Mouse (Mus musculus): Measurements from ENCODE around the gene Rbm20. TPM values are rescaled to one million over a fixed set of nuclear protein-coding genes. Genes with fewer than 3 reads are reported as not detected.

Gene Rbm20
- polyA plus RNA-seq, 1 experiment from 2014 or later: 2.5 TPM

- DNase-seq (ENCODE audit: low spot score) (no peak), ATAC-seq (ENCODE audit: low FRiP score, low TSS enrichment) (no peak)
- Histone ChIP-seq H3K4me3 (ENCODE audit: low read depth, low read length) (no peak overlapping the region), H3K27ac (replicated peaks) (no peak overlapping the region), H3K27me3 (ENCODE audit: control insufficient read depth, insufficient read depth, low read length) (no peaks in the 10 kb centered on the region), H3K36me3 (ENCODE audit: control insufficient read depth, insufficient read depth, low read length) (no peaks in the 10 kb centered on the region), H3K9ac (ENCODE audit: low read length) (no peak overlapping the region), H3K9me3 (ENCODE audit: control insufficient read depth, low read length) (no peaks in the 10 kb centered on the region), H3K4me1 (replicated peaks; ENCODE audit: control insufficient read depth, insufficient read depth) (no peaks in the 10 kb centered on the region), H3K4me2 (replicated peaks; ENCODE audit: low read depth) (no peak overlapping the region)
- TF ChIP-seq EP300 (optimal IDR thresholded peaks at IDR 0.05): no peak
- no peak for TF ChIP-seq CTCF (IDR thresholded peaks at IDR 0.05; ENCODE audit: low read depth)
- 58% methylated on average over 4 of the region's 4 CpGs for WGBS
These were observed 117.9 kb downstream of the Rbm20 start for GRCm38 (mm10) chr19:53794996-53795395.

- Histone ChIP-seq H3K9me3 (ENCODE audit: control insufficient read depth, low read length) (no peaks in the 10 kb centered on the region), H3K36me3 (ENCODE audit: control insufficient read depth, insufficient read depth, low read length) (no peaks in the 10 kb centered on the region), H3K27ac (replicated peaks) (no peak overlapping the region), H3K9ac (ENCODE audit: low read length) (no peak overlapping the region), H3K4me2 (replicated peaks; ENCODE audit: low read depth) (no peak overlapping the region), H3K4me1 (replicated peaks; ENCODE audit: control insufficient read depth, insufficient read depth) (no peaks in the 10 kb centered on the region), H3K4me3 (ENCODE audit: low read depth, low read length) (no peak overlapping the region), H3K27me3 (ENCODE audit: control insufficient read depth, insufficient read depth, low read length) (no peaks in the 10 kb centered on the region)
- DNase-seq (ENCODE audit: low spot score): no peak
- 72% methylated on average over 5 of the region's 5 CpGs for WGBS
- no peak for ATAC-seq (ENCODE audit: low FRiP score, low TSS enrichment)
- TF ChIP-seq EP300 (optimal IDR thresholded peaks at IDR 0.05) (no peak), CTCF (IDR thresholded peaks at IDR 0.05; ENCODE audit: low read depth) (no peak)
These were observed 118.9 kb downstream of the Rbm20 start for GRCm38 (mm10) chr19:53796020-53796419.

GRCm38 (mm10) chr19:53797770-53798169, 120.7 kb downstream of the Rbm20 start:
- ATAC-seq (ENCODE audit: low FRiP score, low TSS enrichment) (no peak), DNase-seq (ENCODE audit: low spot score) (no peak)
- Histone ChIP-seq H3K4me2 (replicated peaks; ENCODE audit: low read depth) (no peak overlapping the region), H3K27ac (replicated peaks) (no peak overlapping the region), H3K36me3 (ENCODE audit: control insufficient read depth, insufficient read depth, low read length) (no peaks in the 10 kb centered on the region), H3K4me1 (replicated peaks; ENCODE audit: control insufficient read depth, insufficient read depth) (no peaks in the 10 kb centered on the region), H3K27me3 (ENCODE audit: control insufficient read depth, insufficient read depth, low read length) (no peaks in the 10 kb centered on the region), H3K9me3 (ENCODE audit: control insufficient read depth, low read length) (no peaks in the 10 kb centered on the region), H3K4me3 (ENCODE audit: low read depth, low read length) (no peak overlapping the region), H3K9ac (ENCODE audit: low read length) (no peak overlapping the region)
- TF ChIP-seq EP300 (optimal IDR thresholded peaks at IDR 0.05) (no peak), CTCF (IDR thresholded peaks at IDR 0.05; ENCODE audit: low read depth) (no peak)
- 73% methylated on average over 10 of the region's 10 CpGs for WGBS

GRCm38 (mm10) chr19:53799885-53800284, 122.8 kb downstream of the Rbm20 start:
- ATAC-seq (ENCODE audit: low FRiP score, low TSS enrichment) (peak; percentile 68), DNase-seq (ENCODE audit: low spot score) (peak; percentile 26)
- 66% methylated on average over 11 of the region's 11 CpGs for WGBS

GRCm38 (mm10) chr19:53800365-53800999, 123.4 kb downstream of the Rbm20 start:
- DNase-seq (ENCODE audit: low spot score): peak; percentile 47
- Histone ChIP-seq H3K4me3 (ENCODE audit: low read depth, low read length) (no peak overlapping the region), H3K36me3 (ENCODE audit: control insufficient read depth, insufficient read depth, low read length) (no peaks in the 10 kb centered on the region), H3K27me3 (ENCODE audit: control insufficient read depth, insufficient read depth, low read length) (no peaks in the 10 kb centered on the region), H3K9ac (ENCODE audit: low read length) (no peak overlapping the region), H3K27ac (replicated peaks) (peak overlapping the region; percentile 45), H3K4me1 (replicated peaks; ENCODE audit: control insufficient read depth, insufficient read depth) (no peaks in the 10 kb centered on the region), H3K4me2 (replicated peaks; ENCODE audit: low read depth) (no peak overlapping the region), H3K9me3 (ENCODE audit: control insufficient read depth, low read length) (no peaks in the 10 kb centered on the region)
- no peak for TF ChIP-seq CTCF (IDR thresholded peaks at IDR 0.05; ENCODE audit: low read depth)
- WGBS: 51% methylated on average over 15 of the region's 15 CpGs
- ATAC-seq (ENCODE audit: low FRiP score, low TSS enrichment): peak; percentile 84

More at GRCm38 (mm10) chr19:53799885-53800284, 122.8 kb downstream of the Rbm20 start:
- Histone ChIP-seq H3K4me2 (replicated peaks; ENCODE audit: low read depth) (no peak overlapping the region), H3K9me3 (ENCODE audit: control insufficient read depth, low read length) (no peaks in the 10 kb centered on the region), H3K27me3 (ENCODE audit: control insufficient read depth, insufficient read depth, low read length) (no peaks in the 10 kb centered on the region), H3K4me1 (replicated peaks; ENCODE audit: control insufficient read depth, insufficient read depth) (no peaks in the 10 kb centered on the region), H3K36me3 (ENCODE audit: control insufficient read depth, insufficient read depth, low read length) (no peaks in the 10 kb centered on the region), H3K27ac (replicated peaks) (no peak overlapping the region), H3K4me3 (ENCODE audit: low read depth, low read length) (no peak overlapping the region), H3K9ac (ENCODE audit: low read length) (no peak overlapping the region)
- TF ChIP-seq CTCF (IDR thresholded peaks at IDR 0.05; ENCODE audit: low read depth): no peak
- no peak for TF ChIP-seq EP300 (optimal IDR thresholded peaks at IDR 0.05)

- Histone ChIP-seq H3K4me1 (replicated peaks; ENCODE audit: control insufficient read depth, insufficient read depth) (no peaks in the 10 kb centered on the region), H3K4me3 (ENCODE audit: low read depth, low read length) (no peak overlapping the region), H3K27me3 (ENCODE audit: control insufficient read depth, insufficient read depth, low read length) (no peaks in the 10 kb centered on the region), H3K27ac (replicated peaks) (peak overlapping the region; percentile 45), H3K9ac (ENCODE audit: low read length) (no peak overlapping the region), H3K4me2 (replicated peaks; ENCODE audit: low read depth) (no peak overlapping the region), H3K9me3 (ENCODE audit: control insufficient read depth, low read length) (no peaks in the 10 kb centered on the region), H3K36me3 (ENCODE audit: control insufficient read depth, insufficient read depth, low read length) (no peaks in the 10 kb centered on the region)
- WGBS: 76% methylated on average over 5 of the region's 5 CpGs
- ATAC-seq (ENCODE audit: low FRiP score, low TSS enrichment): no peak
- TF ChIP-seq EP300 (optimal IDR thresholded peaks at IDR 0.05): no peak
- TF ChIP-seq CTCF (IDR thresholded peaks at IDR 0.05; ENCODE audit: low read depth): no peak
- DNase-seq (ENCODE audit: low spot score): no peak
These were observed 124.3 kb downstream of the Rbm20 start for GRCm38 (mm10) chr19:53801380-53801779.

Data from stomach, postnatal 0 days (tissue).